Mouse (Mus musculus) hematopoietic stem cell, adult 5-6 weeks (primary cell): Measurements from ENCODE around the gene Prune2. TPM values are rescaled to one million over a fixed set of nuclear protein-coding genes. Genes with fewer than 3 reads are reported as not detected.

Experiments used
- ATAC-seq, 2 experiments: fragments of 125-278 bp in 1 of 2; replicated peaks in 1 of 2; 2 replicates each; pipeline ENCODE4 v1.8.0; 2016 to 2017; ENCODE audit warnings: inconsistent platforms in 2 of 2, mild to moderate bottlenecking in 2 of 2, moderate number of reproducible peaks in 2 of 2, low read depth in 1 of 2, moderate TSS enrichment in 1 of 2; ENCODE audit not compliant: low FRiP score in 2 of 2, poor library complexity in 2 of 2, severe bottlenecking in 2 of 2, insufficient read depth in 1 of 2, low TSS enrichment in 1 of 2
- total RNA-seq: library from RNA; stranded (forward); fragments of 172-1452, 232-1000 nt; gene quantifications from 2 replicates; pipeline ENCODE4 v1.2.3, GENCODE M21; 2017

The Prune2 gene
- total RNA-seq, 1 experiment from 2014 or later = 7.0 TPM

DNA sequence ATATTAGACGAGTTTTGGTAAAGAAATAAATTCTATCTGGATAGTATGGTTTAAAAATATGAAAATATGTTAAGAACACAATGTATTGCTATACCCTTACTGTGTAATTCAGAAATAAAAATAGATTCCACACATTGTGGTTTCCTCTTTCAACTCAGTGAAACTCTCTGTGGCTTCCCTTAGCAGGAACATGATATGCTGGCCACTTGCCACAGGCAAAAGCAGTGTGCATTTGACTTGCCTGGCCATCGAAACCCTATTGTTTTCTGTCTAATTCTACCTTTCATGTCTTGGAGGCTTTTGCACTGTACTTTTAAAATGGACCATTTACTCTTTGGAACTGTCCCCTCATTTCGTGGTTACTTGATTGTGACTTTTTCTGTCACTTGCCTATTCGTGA, 267.9 kb downstream of the Prune2 start:
- ATAC-seq = peak; percentile 82 to 96

DNA sequence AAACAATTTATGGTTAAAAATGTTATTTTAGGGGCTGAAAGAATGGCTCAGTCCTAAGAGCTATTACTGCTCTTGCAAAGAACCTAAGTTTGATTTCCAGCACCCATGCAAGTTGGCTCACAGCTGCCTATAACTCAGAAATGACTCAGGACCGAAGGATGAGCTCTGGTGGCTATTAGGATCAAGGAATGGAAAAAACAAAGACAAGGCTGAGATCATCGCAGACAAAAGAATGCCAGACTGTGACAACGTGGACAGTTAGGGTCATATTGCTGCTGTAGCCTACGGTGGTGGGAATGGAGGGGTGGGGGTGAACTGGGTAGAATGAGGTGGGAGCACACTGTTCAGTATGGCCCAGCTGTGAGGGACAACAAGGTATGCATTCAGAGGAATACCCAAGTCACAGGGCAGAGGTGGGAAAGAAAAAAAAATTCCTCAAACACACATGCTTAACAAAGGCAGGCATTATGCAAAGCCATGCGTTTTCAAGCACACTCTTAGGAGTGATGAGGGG, 269.7 kb downstream of the Prune2 start:
- no peak for ATAC-seq

DNA sequence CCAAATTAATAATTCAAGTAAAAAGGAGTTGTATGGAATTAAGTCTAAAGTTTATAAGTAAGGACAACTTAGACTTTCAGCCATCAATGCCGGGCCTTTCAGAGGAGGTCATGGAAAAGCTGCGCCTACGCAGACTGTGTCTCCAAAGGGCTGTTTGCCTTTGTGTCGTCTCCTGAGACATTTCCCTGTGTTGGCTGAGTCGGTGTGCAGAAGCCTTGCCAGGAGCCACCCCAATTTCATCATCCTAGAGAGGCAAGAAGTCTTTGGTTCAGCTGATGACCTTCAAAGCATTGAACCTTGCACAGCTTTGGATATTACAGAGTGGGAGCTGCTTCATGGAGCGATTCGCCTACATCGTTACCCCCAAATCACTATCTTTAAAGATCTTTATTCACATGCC, 270.2 kb downstream of the Prune2 start:
- ATAC-seq = no peak

DNA sequence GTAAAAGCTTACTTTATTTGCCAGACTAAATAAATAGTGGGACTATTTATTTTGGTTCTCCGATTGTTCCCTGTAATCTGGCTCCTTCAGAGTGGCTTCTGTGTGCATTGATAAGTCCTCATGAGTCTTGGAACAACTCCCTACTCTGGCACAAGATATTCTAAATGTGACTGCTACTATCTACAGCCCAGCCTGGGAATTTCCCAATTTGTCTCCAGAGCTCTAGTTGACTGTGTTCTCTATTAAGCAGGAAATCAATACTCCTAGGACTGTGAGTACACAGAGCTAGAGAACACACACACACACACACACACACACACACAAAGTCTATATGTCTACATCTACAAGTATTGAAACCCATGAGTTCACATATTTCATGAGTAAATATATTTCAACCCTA, 274.1 kb downstream of the Prune2 start:
- no peak for ATAC-seq

DNA sequence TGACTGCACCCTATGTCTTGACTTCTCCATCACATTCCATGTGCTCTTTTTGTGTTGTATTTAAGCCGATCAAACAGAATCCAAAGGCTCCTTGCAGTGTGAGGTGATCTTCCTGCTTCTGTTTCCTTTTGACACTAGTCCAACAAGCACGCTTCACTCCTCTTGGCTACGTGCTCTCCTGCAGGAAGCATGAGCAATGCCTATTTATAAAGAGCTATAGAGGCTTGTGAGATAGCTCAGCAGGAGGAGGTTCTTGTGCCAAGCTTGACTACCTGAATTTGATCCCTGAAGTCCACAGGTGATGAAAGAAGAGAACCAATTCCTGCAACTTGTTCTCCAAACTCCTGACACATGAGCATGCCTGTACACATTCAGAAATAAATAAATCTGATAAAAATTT, 282.6 kb downstream of the Prune2 start:
- peak in 1 of 2 experiments; percentile 22; a peak in 1 of 4 replicates for ATAC-seq

DNA sequence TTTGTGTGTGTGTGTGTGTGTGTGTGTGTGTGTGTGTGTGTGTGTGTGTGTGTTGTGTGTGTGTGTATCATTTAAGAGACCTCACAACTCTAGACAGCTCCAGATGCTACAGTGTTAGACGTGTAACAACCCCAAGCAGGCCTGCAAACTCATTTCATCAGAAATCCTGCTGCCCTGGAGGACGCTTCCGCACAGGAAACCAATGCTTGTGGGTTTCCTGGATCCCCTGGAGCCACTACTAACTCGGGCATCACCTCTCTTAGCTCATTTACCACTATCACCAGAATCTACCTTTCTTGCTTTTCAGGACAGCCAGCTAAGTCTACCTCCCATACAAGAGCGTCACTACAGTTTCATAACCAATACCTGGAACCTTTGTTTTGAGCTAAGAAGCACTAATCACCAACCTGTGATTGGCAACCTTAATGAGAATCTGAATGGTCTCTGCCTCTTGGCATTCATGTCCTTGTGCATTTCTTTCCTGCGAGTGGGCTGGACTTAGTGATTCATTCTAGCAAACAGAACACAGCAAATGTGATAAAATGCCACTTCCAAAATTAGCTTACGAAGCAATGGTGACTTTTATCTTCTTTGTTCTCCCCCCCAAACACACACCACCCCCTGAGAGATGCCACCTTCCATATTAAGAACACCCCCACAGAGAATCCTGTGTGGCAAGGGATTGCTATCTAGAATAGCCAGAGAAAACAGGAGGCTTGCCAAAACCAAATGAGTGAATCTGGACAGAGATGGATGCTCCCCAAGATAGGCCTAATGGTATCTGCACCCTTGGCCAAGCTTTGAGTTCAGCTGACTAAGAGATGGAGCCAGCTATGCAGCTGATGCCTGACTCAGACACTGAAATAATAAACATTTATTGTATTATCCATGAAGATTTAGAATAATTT, 284.5 kb downstream of the Prune2 start:
- peak; percentile 62 to 65; a peak in 3 of 4 replicates for ATAC-seq

DNA sequence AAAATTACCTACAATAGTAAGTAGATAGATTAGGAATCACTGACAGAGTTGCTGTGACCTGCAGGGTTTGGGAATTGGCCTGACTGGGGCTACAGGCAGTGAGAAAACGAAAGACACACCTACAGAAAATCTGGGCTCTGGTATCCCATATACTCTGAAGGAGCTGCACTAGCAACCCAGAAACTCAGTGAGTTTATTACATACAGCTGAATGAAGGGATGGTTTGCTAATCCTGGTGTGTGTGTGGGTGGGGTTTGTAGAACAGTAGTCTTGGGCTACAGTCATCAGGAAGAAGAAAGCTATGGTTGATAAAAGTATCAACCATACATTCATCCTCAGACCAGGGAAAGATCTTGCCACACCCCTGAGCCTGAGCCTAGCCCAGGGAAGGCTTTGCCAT, 285.3 kb downstream of the Prune2 start:
- no peak for ATAC-seq

DNA sequence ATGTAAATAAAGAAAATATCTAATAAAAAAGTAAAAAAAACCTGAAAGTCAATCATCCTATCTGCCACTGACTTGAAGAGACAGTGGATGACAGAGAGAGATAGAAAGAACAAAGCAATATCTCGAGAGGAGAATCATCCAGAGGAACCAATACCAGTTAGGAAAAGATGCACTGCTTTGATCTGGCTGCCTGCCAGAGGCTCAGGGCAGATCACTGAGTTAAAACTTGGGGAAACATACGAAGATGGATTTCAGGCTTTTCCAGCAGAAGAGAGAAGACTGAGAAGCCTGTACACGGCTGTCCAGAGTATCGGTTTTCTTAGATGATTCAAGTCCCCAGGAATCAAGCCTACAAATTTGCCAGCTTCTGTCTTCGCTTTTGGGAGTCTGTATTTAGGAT, 287.0 kb downstream of the Prune2 start:
- ATAC-seq = no peak

DNA sequence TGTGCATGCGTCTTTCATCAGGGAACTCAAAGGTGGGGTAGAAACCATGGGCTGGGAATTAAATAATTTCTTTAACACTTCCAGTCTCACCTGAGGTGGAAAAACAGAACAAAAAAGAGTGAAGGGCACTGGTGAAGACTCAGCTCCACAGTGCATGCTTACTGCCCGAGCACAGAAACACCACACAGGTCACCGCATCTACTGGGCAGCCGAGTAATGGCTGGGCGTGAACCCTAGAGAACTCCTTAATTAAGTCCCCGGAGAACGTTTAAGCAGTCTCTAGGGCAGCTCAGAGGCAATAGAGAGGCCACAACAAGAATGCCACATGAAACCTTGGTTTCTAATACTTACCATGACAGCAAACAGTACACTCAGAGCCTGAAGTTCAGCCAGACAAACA, 288.6 kb downstream of the Prune2 start:
- no peak for ATAC-seq

DNA sequence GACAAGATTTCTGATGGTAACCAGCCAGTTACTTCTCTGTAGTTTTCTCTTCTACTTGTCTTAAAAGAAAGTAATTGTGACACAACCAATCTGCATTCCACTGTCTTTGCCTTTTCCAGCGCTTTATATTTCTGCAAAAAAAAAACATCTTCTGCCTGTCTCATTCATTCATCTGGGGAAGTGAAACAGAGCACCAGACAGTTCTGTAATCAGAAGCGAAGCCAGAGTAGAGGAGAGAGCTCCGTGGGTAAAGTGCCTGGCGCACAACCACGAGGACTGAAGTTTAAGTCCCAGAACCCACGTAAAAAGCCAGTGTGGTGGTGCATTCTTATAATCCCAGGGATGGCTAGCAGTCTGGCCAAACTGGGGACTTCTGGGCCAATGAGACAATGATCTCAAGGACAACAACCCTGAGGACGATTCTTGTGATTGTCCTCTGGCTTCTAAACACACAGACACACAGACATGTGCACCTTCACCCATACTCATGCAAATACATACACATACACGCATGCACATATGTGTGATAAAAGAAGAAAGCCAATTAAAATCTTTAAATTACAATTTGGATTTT, 291.5 kb downstream of the Prune2 start:
- ATAC-seq = peak in 1 of 2 experiments; percentile 17; a peak in 1 of 4 replicates

DNA sequence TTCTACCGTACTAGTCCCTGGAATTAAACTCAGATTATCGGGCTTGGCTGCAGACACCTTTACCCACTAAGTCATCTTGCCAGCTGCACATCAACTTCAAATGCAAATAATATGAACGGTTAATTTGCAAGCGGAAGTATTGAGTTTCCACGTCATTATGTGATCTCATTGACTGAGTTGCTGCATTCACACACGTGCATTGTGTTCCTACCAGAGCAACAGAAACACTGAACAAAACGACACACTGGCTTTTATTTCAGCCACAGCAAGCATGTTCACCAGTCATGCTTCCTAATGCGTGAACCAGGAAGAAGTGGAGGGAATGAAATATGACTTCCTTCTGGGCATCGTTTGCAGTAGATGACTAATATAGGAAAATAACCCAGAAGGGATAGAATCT, 293.8 kb downstream of the Prune2 start:
- ATAC-seq = no peak

DNA sequence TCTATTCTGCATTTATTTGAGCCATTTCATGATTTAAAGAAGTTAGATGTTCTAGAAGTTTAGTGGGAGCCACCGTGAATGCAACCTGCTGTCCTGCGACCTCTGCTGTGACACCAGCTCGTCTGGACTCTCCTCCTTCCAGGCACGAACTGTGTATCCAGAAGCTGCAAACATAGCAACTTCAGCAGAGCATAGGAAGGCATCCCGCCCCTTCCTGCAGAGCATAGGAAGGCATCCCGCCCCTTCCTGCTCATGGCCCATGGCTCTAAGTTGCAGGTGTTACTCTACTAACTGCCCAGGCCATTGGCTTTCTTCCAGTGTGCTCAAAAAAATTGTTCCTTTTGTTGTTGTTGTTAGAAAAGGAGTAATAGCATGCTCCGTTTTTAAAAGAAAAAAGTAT, 294.9 kb downstream of the Prune2 start:
- ATAC-seq = no peak

DNA sequence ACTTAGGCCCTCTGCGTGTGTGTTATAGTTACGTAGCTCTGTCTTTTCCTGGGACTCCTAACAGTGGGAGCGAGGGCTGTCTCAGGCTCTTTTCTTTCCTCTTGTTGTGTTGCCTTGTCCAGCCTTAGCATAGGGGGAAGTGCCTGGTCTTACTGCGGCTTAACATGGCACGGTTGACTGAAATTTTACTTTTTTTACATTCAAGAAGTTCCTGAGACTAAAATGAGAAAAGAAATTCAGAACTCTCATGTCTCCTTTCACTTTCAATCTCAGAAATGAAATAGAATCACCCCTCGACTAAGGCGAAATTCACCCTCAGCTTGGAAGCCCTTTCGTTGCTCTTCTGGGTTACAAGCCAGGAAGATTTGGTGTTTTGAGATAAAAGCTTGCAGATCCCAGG, 295.5 kb downstream of the Prune2 start:
- ATAC-seq = no peak

DNA sequence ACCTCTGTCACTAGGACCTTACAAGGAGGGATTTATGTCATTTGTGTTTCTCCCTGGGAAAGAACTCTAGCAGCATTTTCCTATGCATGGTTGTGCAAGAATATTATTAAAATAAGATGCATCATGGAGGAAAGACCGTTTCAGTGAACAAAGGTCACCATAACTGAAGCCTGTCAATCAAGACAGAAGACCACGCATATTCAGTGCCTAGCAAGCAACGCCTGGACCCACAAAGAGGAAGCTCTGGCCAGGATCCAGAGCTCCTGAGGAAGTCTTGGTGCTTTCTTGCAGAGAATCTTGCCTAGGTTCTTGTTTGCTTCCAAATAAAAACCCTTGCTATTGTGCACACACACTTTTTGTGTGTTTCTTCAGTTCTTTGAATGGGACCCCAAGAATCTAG, 296.9 kb downstream of the Prune2 start:
- ATAC-seq = peak in 1 of 2 experiments; percentile 47; a peak in 1 of 4 replicates

DNA sequence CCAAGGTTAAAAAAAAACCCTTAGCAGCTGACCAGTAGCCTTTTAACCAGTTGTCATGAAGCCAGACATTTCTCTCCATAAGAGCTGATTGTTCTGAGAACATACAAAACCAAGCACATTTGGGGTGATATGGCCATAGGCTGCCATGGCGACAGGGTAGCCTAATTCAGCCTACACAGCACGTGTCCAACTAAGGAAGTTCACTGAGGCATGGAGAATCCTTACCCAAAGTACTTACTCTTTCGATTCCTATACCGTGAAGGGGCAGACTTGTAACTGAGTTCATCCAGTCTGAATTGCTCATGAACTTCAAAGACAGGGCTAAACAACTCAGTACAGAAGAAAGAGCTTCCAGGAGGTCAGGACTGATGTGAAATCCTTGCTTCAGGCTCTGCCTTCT, 299.6 kb downstream of the Prune2 start:
- no peak for ATAC-seq

DNA sequence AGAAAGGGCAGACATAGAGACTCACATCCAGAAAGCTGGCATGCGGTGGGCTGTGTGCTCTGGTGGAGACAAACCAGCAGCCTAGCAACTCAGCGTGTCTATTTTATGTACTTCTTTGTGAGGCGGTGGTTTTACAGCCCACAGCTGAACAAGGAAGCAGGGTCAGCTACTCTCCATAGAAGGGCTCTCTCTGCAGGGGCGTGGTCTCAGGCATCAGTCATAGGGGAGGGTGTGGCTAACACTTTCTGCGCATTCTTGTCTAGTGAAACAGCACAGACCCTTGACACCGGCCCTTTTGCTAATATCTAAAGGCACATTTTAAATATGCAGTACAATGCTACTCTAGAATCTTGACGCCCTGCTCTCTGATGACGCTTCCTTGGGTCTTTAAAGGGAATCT, 300.5 kb downstream of the Prune2 start:
- ATAC-seq = peak; percentile 88

DNA sequence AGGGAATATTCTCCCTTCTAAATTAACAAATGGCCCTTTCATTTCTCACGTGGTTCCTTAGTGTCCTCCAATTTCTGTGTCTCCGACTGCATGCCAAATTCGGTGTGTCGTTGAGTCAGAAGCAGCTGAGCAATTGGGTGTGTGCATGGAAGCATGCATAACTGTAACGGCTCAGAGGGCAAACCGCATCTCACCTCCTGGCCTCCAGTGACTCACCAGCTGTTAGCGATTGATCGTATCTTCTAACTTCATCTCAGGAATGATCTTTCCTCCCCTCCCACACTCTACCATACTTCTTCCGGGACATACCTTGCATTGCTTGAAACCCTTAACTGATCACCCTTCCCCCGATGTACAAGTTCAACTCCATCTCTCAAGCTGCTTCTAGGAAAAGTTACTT, 300.9 kb downstream of the Prune2 start:
- no peak for ATAC-seq

DNA sequence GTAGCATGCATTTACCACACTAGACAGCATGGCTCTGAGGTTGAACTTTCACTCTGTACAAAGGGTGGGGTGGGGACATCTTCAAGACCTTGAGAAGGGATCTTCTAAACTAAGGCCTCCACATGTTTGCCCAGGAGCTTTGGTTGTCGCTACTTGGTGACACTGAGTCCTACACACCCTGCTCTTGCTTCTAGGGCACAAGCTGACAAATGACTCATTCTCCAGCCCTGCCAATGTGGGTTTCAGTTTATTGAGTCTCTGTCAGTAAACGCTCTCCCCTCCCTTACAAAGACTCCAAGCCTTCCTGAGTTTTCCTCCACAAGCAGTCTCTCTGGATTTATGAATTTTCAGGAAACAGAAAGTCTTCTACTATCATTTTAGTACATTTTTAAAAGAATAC, 307.3 kb downstream of the Prune2 start:
- no peak for ATAC-seq
